Mouse (Mus musculus) left cerebral cortex, adult 11 months (tissue): ENCODE results near the gene Zfp11.
A peak's percentile ranks its signal among the peaks of the same experiment; 100 is the strongest.

Experiments
- DNase-seq: peaks from one replicate; pipeline ENCODE4 v3.0.0; 2022; ENCODE audit warnings: low spot score

Gene Zfp11

DNA sequence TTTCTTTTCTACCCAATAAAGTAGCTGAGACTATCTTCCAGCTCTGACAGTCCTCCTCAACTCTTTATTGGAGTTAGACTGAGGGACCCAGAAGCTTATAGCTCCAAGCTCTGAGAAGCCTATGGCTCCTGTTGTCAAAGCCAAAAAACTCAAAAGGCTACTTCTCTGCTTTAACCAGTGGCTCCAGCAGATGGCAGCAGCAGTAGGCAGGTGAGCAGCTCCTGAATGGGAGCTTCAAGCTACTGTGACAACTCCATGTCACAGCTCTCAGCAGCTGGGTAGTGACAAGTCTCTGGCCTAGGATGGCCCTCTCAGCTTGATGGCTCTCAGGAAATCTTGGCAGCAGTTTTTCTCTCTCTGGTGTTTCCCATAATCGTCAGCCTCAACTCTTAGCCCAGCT lies 58.8 kb downstream of the Zfp11 start:
- peak; percentile 52 for DNase-seq

DNA sequence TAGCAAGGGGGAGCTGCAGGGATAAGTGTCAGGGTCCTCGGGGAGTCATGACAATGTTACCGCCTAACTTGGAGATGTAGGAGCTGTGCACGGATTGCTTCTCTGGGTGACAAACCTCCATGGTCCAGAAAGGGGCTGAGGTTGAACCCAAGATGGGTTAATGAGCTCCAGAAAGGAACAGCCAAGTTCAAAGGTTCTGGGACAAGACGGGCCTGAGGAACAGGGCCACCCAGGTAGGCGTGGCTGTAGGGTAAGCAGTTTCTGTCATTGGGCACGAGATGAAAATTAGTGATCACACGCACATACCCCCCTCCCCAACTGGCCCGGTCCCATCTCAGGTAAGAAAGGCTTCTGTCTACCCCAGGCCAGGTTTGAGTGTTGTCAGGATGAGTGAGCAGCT lies 62.4 kb downstream of the Zfp11 start:
- no peak for DNase-seq
